Mouse (Mus musculus) stomach, postnatal 0 days (tissue): ENCODE results near the gene Rps11.

Source experiments
- CTCF ChIP-seq: IDR thresholded peaks from 2 replicates; pipeline ENCODE4 v1.5.1; 2016; ENCODE audit warnings: antibody characterized with exemption, low read depth, mild to moderate bottlenecking, moderate library complexity
- EP300 ChIP-seq: optimal IDR thresholded peaks from 2 replicates; pipeline ENCODE3; 2016; ENCODE audit warnings: antibody characterized with exemption

- TF ChIP-seq CTCF (no peak), EP300 (no peak)
Measured at GRCm38 (mm10) chr7:45127700-45128224, 3.5 kb upstream of the Rps11 start.
